Mouse (Mus musculus) stomach, postnatal 0 days (tissue): ENCODE measurements at regions not wholly inside any gene's neighbourhood (a gene's known extent, or its start where the extent isn't known, plus 50 kb on each side); places are given as distances from the start of the nearest gene placed in this dataset.
A peak's percentile ranks its signal among the peaks of the same experiment; 100 is the strongest.

Experiments
- ATAC-seq: fragments of 200-750 bp; cut with Nextera tagmentation; 2 replicates; pipeline ENCODE4 v1.8.0; 2017; ENCODE audit not compliant: low FRiP score, low TSS enrichment
- DNase-seq: peaks from one replicate; pipeline ENCODE4 v3.0.0-alpha.2; 2016; ENCODE audit warnings: low spot score
- H3K27ac ChIP-seq: fragments of 300-500 bp; sonication (generic); replicated peaks from 2 replicates; pipeline ENCODE4 v1.5.1; 2014; ENCODE audit warnings: mild to moderate bottlenecking, control low read depth
- H3K27me3 ChIP-seq: fragments of 300-500 bp; sonication (generic); 2 replicates; pipeline ENCODE4 v1.6.1; 2014; ENCODE audit warnings: low read length; ENCODE audit not compliant: control insufficient read depth, insufficient read depth
- H3K36me3 ChIP-seq: fragments of 300-500 bp; sonication (generic); 2 replicates; pipeline ENCODE4 v1.6.1; 2014; ENCODE audit warnings: low read length, mixed read lengths; ENCODE audit not compliant: control insufficient read depth, insufficient read depth
- H3K4me1 ChIP-seq: fragments of 300-500 bp; sonication (generic); replicated peaks from 2 replicates; pipeline ENCODE4 v1.6.1; 2014; ENCODE audit warnings: antibody characterized with exemption; ENCODE audit not compliant: control insufficient read depth, insufficient read depth
- H3K4me2 ChIP-seq: fragments of 300-500 bp; sonication (generic); replicated peaks from 2 replicates; pipeline ENCODE4 v1.6.1; 2014; ENCODE audit warnings: low read depth, mild to moderate bottlenecking, control low read depth, moderate library complexity
- H3K4me3 ChIP-seq: fragments of 300-500 bp; sonication (generic); 2 replicates; pipeline ENCODE4 v1.5.1; 2014; ENCODE audit warnings: low read depth, low read length, control low read depth
- H3K9ac ChIP-seq: fragments of 300-500 bp; sonication (generic); 2 replicates; pipeline ENCODE4 v1.6.1; 2014; ENCODE audit warnings: mild to moderate bottlenecking, low read length, control low read depth, mixed read lengths
- H3K9me3 ChIP-seq: fragments of 300-500 bp; sonication (generic); 2 replicates; pipeline ENCODE4 v1.6.1; 2016; ENCODE audit warnings: low read length; ENCODE audit not compliant: control insufficient read depth
- CTCF ChIP-seq: IDR thresholded peaks from 2 replicates; pipeline ENCODE4 v1.5.1; 2016; ENCODE audit warnings: antibody characterized with exemption, low read depth, mild to moderate bottlenecking, moderate library complexity
- EP300 ChIP-seq: optimal IDR thresholded peaks from 2 replicates; pipeline ENCODE3; 2016; ENCODE audit warnings: antibody characterized with exemption
- WGBS: fragments of 180-500 bp; shearing (Covaris S2); extraction: QIAGEN DNeasy Blood & Tissue Kit; methylation state at CpG from one replicate; pipeline ENCODE4 v1.1.7; 2014; 5-methylcytosine and 5-hydroxymethylcytosine counted together

DNA sequence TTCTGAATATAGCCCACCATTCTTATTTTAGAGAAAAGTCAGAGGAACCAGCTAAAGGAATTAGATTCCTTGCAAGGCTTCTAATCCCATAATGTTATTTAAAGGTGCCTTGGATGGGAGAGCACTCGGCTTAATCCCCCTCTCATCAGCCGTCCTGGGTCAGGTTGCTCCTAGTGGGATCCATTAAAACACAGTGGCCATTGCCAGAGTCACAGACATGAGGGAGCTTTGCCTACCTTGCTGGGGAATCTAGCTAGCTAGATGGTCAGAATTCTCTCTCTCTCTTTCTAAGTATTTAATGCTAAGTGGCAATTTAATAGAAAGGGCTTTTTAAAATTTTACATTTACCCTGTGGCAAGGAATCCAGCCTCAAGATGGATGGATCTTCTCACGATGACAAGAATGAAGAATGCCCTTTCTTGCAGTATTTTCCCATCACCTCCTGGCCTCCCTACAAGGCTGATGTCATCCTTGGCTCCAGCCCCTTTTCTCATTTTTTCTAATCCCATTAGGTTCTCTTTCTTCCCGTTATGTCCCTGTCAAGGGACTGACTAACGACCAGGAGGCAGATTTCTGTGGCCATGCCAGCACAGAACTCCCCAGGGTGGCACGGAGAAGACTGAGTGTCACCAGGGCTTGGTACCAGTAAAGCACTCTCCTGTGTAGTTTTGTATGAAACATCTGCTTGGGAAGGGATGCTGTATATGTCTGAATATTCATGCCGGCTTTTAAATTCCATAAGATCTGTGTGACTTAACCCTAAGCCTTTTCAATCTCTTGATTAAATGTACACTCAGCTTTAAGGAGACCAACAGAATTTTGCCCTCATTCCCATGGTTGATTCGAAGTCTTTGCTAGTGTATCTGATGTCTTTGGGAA, 124.0 kb upstream of the Ubash3b start:
- H3K4me2 ChIP-seq: no peak overlapping the region
- H3K4me3 ChIP-seq: no peak overlapping the region
- H3K36me3 ChIP-seq: no peaks in the 10 kb centered on the region
- ATAC-seq (no peak), DNase-seq (no peak)
- no peaks in the 10 kb centered on the region for H3K4me1 ChIP-seq
- H3K27ac ChIP-seq: no peak overlapping the region
- H3K27me3 ChIP-seq: no peaks in the 10 kb centered on the region
- H3K9ac ChIP-seq: no peak overlapping the region
- TF ChIP-seq CTCF (no peak), EP300 (no peak)
- WGBS: 34% methylated on average over 8 of the region's 8 CpGs
- no peaks in the 10 kb centered on the region for H3K9me3 ChIP-seq

GRCm38 (mm10) chr9:41277726-41278125, 116.2 kb upstream of the Ubash3b start:
- Histone ChIP-seq H3K4me2 (no peak overlapping the region), H3K9me3 (0 out of 2 replicates have a peak, but pooled peaks cover 3% of the 10 kb centered on the region), H3K4me1 (no peaks in the 10 kb centered on the region), H3K4me3 (no peak overlapping the region), H3K27me3 (no peaks in the 10 kb centered on the region), H3K36me3 (no peaks in the 10 kb centered on the region), H3K9ac (no peak overlapping the region), H3K27ac (no peak overlapping the region)
- ATAC-seq (no peak), DNase-seq (no peak)
- 86% methylated on average over 2 of the region's 2 CpGs for WGBS
- TF ChIP-seq CTCF: no peak
- no peak for TF ChIP-seq EP300

GRCm38 (mm10) chr9:41273839-41274271, 112.4 kb upstream of the Ubash3b start:
- no peak for TF ChIP-seq CTCF
- no peak for TF ChIP-seq EP300
- H3K4me2 ChIP-seq: peak overlapping the region; percentile 52
- 0 out of 2 replicates have a peak, but pooled peaks cover 3% of the 10 kb centered on the region for H3K9me3 ChIP-seq
- H3K4me1 ChIP-seq: no peaks in the 10 kb centered on the region
- WGBS: 4% methylated on average over 13 of the region's 13 CpGs
- DNase-seq (no peak), ATAC-seq (no peak; the same call in 1 of the 2 replicates)
- no peaks in the 10 kb centered on the region for H3K27me3 ChIP-seq
- H3K9ac ChIP-seq: no peak overlapping the region
- no peaks in the 10 kb centered on the region for H3K36me3 ChIP-seq
- peak overlapping the region; percentile 32; the same call in 1 of the 2 replicates for H3K4me3 ChIP-seq
- no peak overlapping the region for H3K27ac ChIP-seq

- ATAC-seq (peak; percentile 42; the same call in 1 of the 2 replicates), DNase-seq (peak; percentile 29)
- no peaks in the 10 kb centered on the region for H3K36me3 ChIP-seq
- no peak for TF ChIP-seq EP300
- TF ChIP-seq CTCF: peak; percentile 35
- peak overlapping the region; percentile 52 for H3K4me2 ChIP-seq
- WGBS: under 1% methylated on average over 18 of the region's 18 CpGs
- H3K4me1 ChIP-seq: no peaks in the 10 kb centered on the region
- no peak overlapping the region for H3K27ac ChIP-seq
- H3K9me3 ChIP-seq: 0 out of 2 replicates have a peak, but pooled peaks cover 3% of the 10 kb centered on the region
- no peaks in the 10 kb centered on the region for H3K27me3 ChIP-seq
- peak overlapping the region; percentile 32 for H3K4me3 ChIP-seq
- H3K9ac ChIP-seq: peak overlapping the region; percentile 45; the same call in 1 of the 2 replicates
Observed at GRCm38 (mm10) chr9:41273171-41273781, 111.8 kb upstream of the Ubash3b start.

DNA sequence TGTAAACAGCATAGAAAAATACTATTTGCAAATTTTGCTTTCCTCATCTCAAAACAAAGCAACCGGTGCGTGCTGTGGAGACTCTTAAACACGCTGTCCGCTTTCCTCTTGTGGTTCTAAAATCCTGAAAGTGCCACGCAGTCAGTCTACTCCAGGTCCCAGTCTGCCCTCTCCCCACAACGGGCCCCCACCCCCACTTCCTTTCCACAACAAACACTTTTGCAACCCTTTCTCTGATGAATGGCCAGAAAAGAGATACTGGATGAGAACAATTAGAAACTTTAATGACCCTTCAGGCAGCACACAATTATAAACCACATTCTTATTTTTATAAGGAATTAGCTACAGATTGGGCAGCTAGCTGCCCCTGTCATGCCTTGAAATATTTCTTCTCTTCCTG, 111.1 kb upstream of the Ubash3b start:
- H3K9ac ChIP-seq: no peak overlapping the region
- H3K4me1 ChIP-seq: no peaks in the 10 kb centered on the region
- peak overlapping the region; percentile 15; the same call in 1 of the 2 replicates for H3K4me2 ChIP-seq
- no peaks in the 10 kb centered on the region for H3K27me3 ChIP-seq
- no peak for ATAC-seq
- TF ChIP-seq EP300 (no peak), CTCF (no peak)
- 0 out of 2 replicates have a peak, but pooled peaks cover 3% of the 10 kb centered on the region for H3K9me3 ChIP-seq
- 25% methylated on average over 6 of the region's 6 CpGs for WGBS
- no peak overlapping the region for H3K27ac ChIP-seq
- no peak overlapping the region for H3K4me3 ChIP-seq
- DNase-seq: no peak
- H3K36me3 ChIP-seq: no peaks in the 10 kb centered on the region

GRCm38 (mm10) chr9:41268112-41268511, 106.6 kb upstream of the Ubash3b start:
- H3K4me2 ChIP-seq: no peak overlapping the region
- no peaks in the 10 kb centered on the region for H3K27me3 ChIP-seq
- H3K4me3 ChIP-seq: no peak overlapping the region
- H3K36me3 ChIP-seq: no peaks in the 10 kb centered on the region
- no peak overlapping the region for H3K9ac ChIP-seq
- TF ChIP-seq CTCF (no peak), EP300 (no peak)
- ATAC-seq: no peak
- 24% methylated on average over 3 of the region's 3 CpGs for WGBS
- DNase-seq: no peak
- H3K9me3 ChIP-seq: no peaks in the 10 kb centered on the region
- H3K4me1 ChIP-seq: no peaks in the 10 kb centered on the region
- H3K27ac ChIP-seq: no peak overlapping the region
